Mouse (Mus musculus) heart, postnatal 4 days (tissue): ENCODE measurements around the gene Nubp2. TPM values are rescaled to one million over a fixed set of nuclear protein-coding genes. Genes with fewer than 3 reads are reported as not detected.

Experiments used
- DNase-seq: peaks from one replicate; pipeline ENCODE4 v3.0.0; 2021
- total RNA-seq, 2 experiments: library from RNA; stranded (reverse); gene quantifications; 2 replicates each; pipeline ENCODE4 v1.2.3; 2021

Gene Nubp2
- 10 to 100 TPM; 25.6 to 27.0 TPM for total RNA-seq

GRCm38 (mm10) chr17:24886134-24886931 is at the start of gene Nubp2, which contains the start of gene Spsb3:
Nubp2 (minus strand) TSS chr17:24886349.
Spsb3 (plus strand) TSS chr17:24886643.
- peak; percentile 98 for DNase-seq

- no peak for DNase-seq
These were observed 49.5 kb upstream of the Nubp2 start for GRCm38 (mm10) chr17:24935666-24936065.

- no peak for DNase-seq
These were observed 48.8 kb upstream of the Nubp2 start for GRCm38 (mm10) chr17:24934926-24935325.

- DNase-seq = no peak
These were observed 47.0 kb upstream of the Nubp2 start for GRCm38 (mm10) chr17:24933163-24933562.

- no peak for DNase-seq
These were observed 46.3 kb upstream of the Nubp2 start for GRCm38 (mm10) chr17:24932431-24932830.

- no peak for DNase-seq
These were observed 43.4 kb upstream of the Nubp2 start for GRCm38 (mm10) chr17:24929506-24929905.

GRCm38 (mm10) chr17:24923246-24923645 is 37.1 kb upstream of the Nubp2 start:
- DNase-seq = no peak

GRCm38 (mm10) chr17:24913984-24914383 is 27.8 kb upstream of the Nubp2 start:
- DNase-seq = no peak

GRCm38 (mm10) chr17:24907591-24907990 is 21.4 kb upstream of the Nubp2 start:
- no peak for DNase-seq

GRCm38 (mm10) chr17:24903767-24904166 is 17.6 kb upstream of the Nubp2 start:
- no peak for DNase-seq

- DNase-seq = peak; percentile 57
These were observed 16.7 kb upstream of the Nubp2 start for GRCm38 (mm10) chr17:24902671-24903474.

- no peak for DNase-seq
These were observed 16.0 kb upstream of the Nubp2 start for GRCm38 (mm10) chr17:24902124-24902523.

GRCm38 (mm10) chr17:24900014-24900413 is 13.9 kb upstream of the Nubp2 start:
- DNase-seq = no peak

GRCm38 (mm10) chr17:24899153-24899552 is 13.0 kb upstream of the Nubp2 start:
- peak; percentile 66 for DNase-seq

GRCm38 (mm10) chr17:24898041-24898854 is 12.1 kb upstream of the Nubp2 start:
- no peak for DNase-seq

- DNase-seq = no peak
These were observed 11.5 kb upstream of the Nubp2 start for GRCm38 (mm10) chr17:24897600-24897999.

GRCm38 (mm10) chr17:24896993-24897269 is 10.8 kb upstream of the Nubp2 start:
- no peak for DNase-seq

- DNase-seq = peak; percentile 78
These were observed 10.3 kb upstream of the Nubp2 start, which contains the start of gene Nme3 for GRCm38 (mm10) chr17:24896241-24896992. Nme3 (plus strand) TSS chr17:24896500.

GRCm38 (mm10) chr17:24895571-24896240 is 9.6 kb upstream of the Nubp2 start:
- no peak for DNase-seq

GRCm38 (mm10) chr17:24894995-24895547 is 8.9 kb upstream of the Nubp2 start, which contains the start of the genes Eme2 and Mrps34:
Eme2 (minus strand) TSS chr17:24895087.
Mrps34 (plus strand) TSS chr17:24895116.
- DNase-seq = peak; percentile 86
